Mouse (Mus musculus) intestine, postnatal 0 days (tissue): ENCODE measurements around the gene Cdcp2. TPM values are rescaled to one million over a fixed set of nuclear protein-coding genes. Genes with fewer than 3 reads are reported as not detected.

Source experiments
- ATAC-seq: fragments of 200-750 bp; cut with Nextera tagmentation; 2 replicates; pipeline ENCODE4 v1.8.0; 2017; ENCODE audit warnings: mild to moderate bottlenecking, moderate TSS enrichment, moderate library complexity
- H3K27ac ChIP-seq: fragments of 300-500 bp; sonication (generic); 2 replicates; pipeline ENCODE4 v1.5.1; 2014; ENCODE audit warnings: mild to moderate bottlenecking, low read depth, low read length, moderate library complexity
- H3K27me3 ChIP-seq: fragments of 300-500 bp; sonication (generic); replicated peaks from 2 replicates; pipeline ENCODE4 v1.6.1; 2014; ENCODE audit warnings: low read length, mixed read lengths; ENCODE audit not compliant: control insufficient read depth, insufficient read depth
- H3K36me3 ChIP-seq: fragments of 300-500 bp; sonication (generic); 2 replicates; pipeline ENCODE4 v1.6.1; 2014; ENCODE audit warnings: mild to moderate bottlenecking, moderate library complexity; ENCODE audit not compliant: control insufficient read depth, insufficient read depth
- H3K4me1 ChIP-seq: fragments of 300-500 bp; sonication (generic); replicated peaks from 2 replicates; pipeline ENCODE4 v1.6.1; 2014; ENCODE audit warnings: antibody characterized with exemption, low read length, mixed read lengths; ENCODE audit not compliant: control insufficient read depth, insufficient read depth
- H3K4me2 ChIP-seq: fragments of 300-500 bp; sonication (generic); replicated peaks from 2 replicates; pipeline ENCODE4 v1.6.1; 2014; ENCODE audit warnings: low read depth, mild to moderate bottlenecking, moderate library complexity
- H3K4me3 ChIP-seq: fragments of 300-500 bp; sonication (generic); 2 replicates; pipeline ENCODE4 v1.5.1; 2014; ENCODE audit warnings: low read depth, low read length
- H3K9ac ChIP-seq: fragments of 300-500 bp; sonication (generic); 2 replicates; pipeline ENCODE4 v1.6.1; 2014; ENCODE audit warnings: mild to moderate bottlenecking, low read depth, low read length
- H3K9me3 ChIP-seq: fragments of 300-500 bp; sonication (generic); 2 replicates; pipeline ENCODE4 v1.6.1; 2016; ENCODE audit warnings: mixed run types; ENCODE audit not compliant: control insufficient read depth
- CTCF ChIP-seq: sonication (generic); IDR thresholded peaks from 2 replicates; pipeline ENCODE4 v1.5.1; 2016; ENCODE audit warnings: low read depth, mild to moderate bottlenecking, control low read depth, antibody characterized with exemption, moderate library complexity
- WGBS: fragments of 180-500 bp; shearing (Covaris S2); extraction: QIAGEN DNeasy Blood & Tissue Kit; methylation state at CpG from one replicate; pipeline ENCODE4 v1.1.7; 2014; 5-methylcytosine and 5-hydroxymethylcytosine counted together
- polyA plus RNA-seq: library from polyadenylated mRNA; unstranded; fragments of >200 nt; fragmentation: Nextera tagmentation; extraction: Ambion mirVana; gene quantifications from 2 replicates; pipeline ENCODE4 v1.2.1, GENCODE M21; 2015

Gene Cdcp2
- polyA plus RNA-seq, 1 experiment from 2014 or later = not detected

GRCm38 (mm10) chr4:107114278-107114677 lies 17.6 kb downstream of the Cdcp2 start:
- ATAC-seq = no peak
- 39% methylated on average over 8 of the region's 8 CpGs for WGBS

GRCm38 (mm10) chr4:107117741-107118385 lies 21.2 kb downstream of the Cdcp2 start:
- TF ChIP-seq CTCF = no peak
- no peak overlapping the region for H3K4me2 ChIP-seq
- H3K36me3 ChIP-seq = no peaks in the 10 kb centered on the region
- H3K4me3 ChIP-seq = no peak overlapping the region
- 81% methylated on average over 2 of the region's 2 CpGs for WGBS
- H3K9me3 ChIP-seq = no peaks in the 10 kb centered on the region
- no peak overlapping the region for H3K27ac ChIP-seq
- no peak overlapping the region for H3K9ac ChIP-seq
- no peak for ATAC-seq
- no peaks in the 10 kb centered on the region for H3K4me1 ChIP-seq
- H3K27me3 ChIP-seq = no peaks in the 10 kb centered on the region

More at GRCm38 (mm10) chr4:107114278-107114677, 17.6 kb downstream of the Cdcp2 start:
- no peak overlapping the region for H3K4me3 ChIP-seq
- TF ChIP-seq CTCF = no peak
- no peaks in the 10 kb centered on the region for H3K36me3 ChIP-seq
- H3K27ac ChIP-seq = no peak overlapping the region
- H3K4me1 ChIP-seq = no peaks in the 10 kb centered on the region
- no peaks in the 10 kb centered on the region for H3K27me3 ChIP-seq
- no peaks in the 10 kb centered on the region for H3K9me3 ChIP-seq
- H3K4me2 ChIP-seq = no peak overlapping the region
- H3K9ac ChIP-seq = no peak overlapping the region

- 36% methylated on average over 4 of the region's 4 CpGs for WGBS
- TF ChIP-seq CTCF = no peak
Measured at GRCm38 (mm10) chr4:107119056-107119455, 22.4 kb downstream of the Cdcp2 start.

GRCm38 (mm10) chr4:107120676-107121075 lies 24.0 kb downstream of the Cdcp2 start:
- no peaks in the 10 kb centered on the region for H3K4me1 ChIP-seq
- no peak overlapping the region for H3K27ac ChIP-seq
- no peaks in the 10 kb centered on the region for H3K36me3 ChIP-seq
- TF ChIP-seq CTCF = no peak
- no peak for ATAC-seq
- WGBS = 66% methylated on average over 6 of the region's 6 CpGs
- no peak overlapping the region for H3K4me2 ChIP-seq
- H3K9ac ChIP-seq = no peak overlapping the region
- no peak overlapping the region for H3K4me3 ChIP-seq
- no peaks in the 10 kb centered on the region for H3K9me3 ChIP-seq
- no peaks in the 10 kb centered on the region for H3K27me3 ChIP-seq

More at GRCm38 (mm10) chr4:107119056-107119455, 22.4 kb downstream of the Cdcp2 start:
- no peaks in the 10 kb centered on the region for H3K36me3 ChIP-seq
- no peaks in the 10 kb centered on the region for H3K27me3 ChIP-seq
- no peak overlapping the region for H3K4me3 ChIP-seq
- ATAC-seq = no peak
- no peak overlapping the region for H3K27ac ChIP-seq
- no peaks in the 10 kb centered on the region for H3K9me3 ChIP-seq
- no peak overlapping the region for H3K9ac ChIP-seq
- no peak overlapping the region for H3K4me2 ChIP-seq
- H3K4me1 ChIP-seq = no peaks in the 10 kb centered on the region

- Histone ChIP-seq H3K4me2 (no peak overlapping the region), H3K27me3 (no peaks in the 10 kb centered on the region), H3K4me1 (no peaks in the 10 kb centered on the region), H3K36me3 (no peaks in the 10 kb centered on the region), H3K9me3 (no peaks in the 10 kb centered on the region), H3K9ac (no peak overlapping the region), H3K27ac (no peak overlapping the region), H3K4me3 (no peak overlapping the region)
- peak; percentile 76 for TF ChIP-seq CTCF
- no peak for ATAC-seq
- 62% methylated on average over 12 of the region's 12 CpGs for WGBS
Measured at GRCm38 (mm10) chr4:107121165-107121943, 24.7 kb downstream of the Cdcp2 start.

- Histone ChIP-seq H3K4me2 (no peak overlapping the region), H3K9me3 (no peaks in the 10 kb centered on the region), H3K4me3 (no peak overlapping the region), H3K9ac (no peak overlapping the region), H3K36me3 (no peaks in the 10 kb centered on the region), H3K27ac (no peak overlapping the region), H3K27me3 (no peaks in the 10 kb centered on the region), H3K4me1 (no peaks in the 10 kb centered on the region)
- no peak for TF ChIP-seq CTCF
- 67% methylated on average over 7 of the region's 7 CpGs for WGBS
- ATAC-seq = no peak
Measured at GRCm38 (mm10) chr4:107124376-107124775, 27.7 kb downstream of the Cdcp2 start.
